Mouse (Mus musculus) lung, adult 2 months (tissue): ENCODE results near the gene Lpar6.

Experiments used
- CTCF ChIP-seq: fragments of 200-500 bp; IDR thresholded peaks from 2 replicates; pipeline ENCODE4 v1.5.1; 2011; ENCODE audit warnings: mild to moderate bottlenecking, low read length, control low read depth; ENCODE audit not compliant: insufficient read depth
- POLR2A ChIP-seq: fragments of 200-500 bp; IDR thresholded peaks from 2 replicates; pipeline ENCODE4 v1.6.1; 2011; ENCODE audit warnings: low read depth, mild to moderate bottlenecking, control low read depth, low read length, borderline replicate concordance; ENCODE audit errors: extremely low read depth

DNA sequence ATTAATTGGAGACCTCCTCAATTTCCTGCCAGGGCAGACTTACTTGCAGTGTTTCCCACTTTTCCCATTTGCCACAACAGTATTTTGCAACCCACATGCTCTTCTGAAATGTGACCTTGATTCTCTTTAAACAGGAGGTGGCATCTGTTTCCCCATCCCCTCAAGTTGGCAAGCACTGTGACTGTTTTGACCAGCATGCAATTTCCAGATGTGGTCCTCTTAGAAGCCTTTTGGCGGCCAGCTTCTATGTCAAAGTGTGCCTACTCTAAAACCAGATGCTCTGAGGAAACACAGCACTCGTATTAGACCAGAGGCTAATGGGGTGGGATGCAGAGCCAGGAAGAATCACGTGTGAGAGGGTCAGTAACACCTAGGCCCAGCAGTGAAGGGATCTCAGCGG lies 20.5 kb downstream of the Lpar6 start:
- TF ChIP-seq POLR2A (no peak), CTCF (no peak)
